Mouse (Mus musculus) hindbrain, postnatal 0 days (tissue): ENCODE data around the gene Pphln1. TPM values are rescaled to one million over a fixed set of nuclear protein-coding genes. Genes with fewer than 3 reads are reported as not detected.
A peak's percentile ranks its signal among the peaks of the same experiment; 100 is the strongest.

Experiments
- ATAC-seq: fragments of 200-750 bp; cut with Nextera tagmentation; 2 replicates; pipeline ENCODE4 v1.8.0; 2017; ENCODE audit warnings: mild to moderate bottlenecking, moderate TSS enrichment, moderate library complexity
- DNase-seq: peaks from one replicate; pipeline ENCODE4 v3.0.0-alpha.2; 2015; ENCODE audit warnings: low spot score
- H3K27ac ChIP-seq: fragments of 300-500 bp; sonication (generic); 2 replicates; pipeline ENCODE4 v1.5.1; 2014; ENCODE audit warnings: mild to moderate bottlenecking
- H3K27me3 ChIP-seq: fragments of 300-500 bp; sonication (generic); 2 replicates; pipeline ENCODE4 v1.6.1; 2014; ENCODE audit warnings: low read length, mixed read lengths; ENCODE audit not compliant: insufficient read depth
- H3K36me3 ChIP-seq: fragments of 300-500 bp; sonication (generic); 2 replicates; pipeline ENCODE4 v1.6.1; 2014; ENCODE audit warnings: low read length, mixed read lengths; ENCODE audit not compliant: insufficient read depth
- H3K4me1 ChIP-seq: fragments of 300-500 bp; sonication (generic); 2 replicates; pipeline ENCODE4 v1.6.1; 2014; ENCODE audit warnings: antibody characterized with exemption, low read length, mixed read lengths; ENCODE audit not compliant: insufficient read depth
- H3K4me2 ChIP-seq: fragments of 300-500 bp; sonication (generic); 2 replicates; pipeline ENCODE4 v1.6.1; 2014; ENCODE audit warnings: low read depth, mild to moderate bottlenecking, low read length, moderate library complexity, mixed read lengths
- H3K4me3 ChIP-seq: fragments of 300-500 bp; sonication (generic); 2 replicates; pipeline ENCODE4 v1.5.1; 2014; ENCODE audit warnings: low read length
- H3K9ac ChIP-seq: fragments of 300-500 bp; sonication (generic); replicated peaks from 2 replicates; pipeline ENCODE4 v1.6.1; 2014; ENCODE audit warnings: mild to moderate bottlenecking, low read length, moderate library complexity, mixed read lengths
- H3K9me3 ChIP-seq: fragments of 300-500 bp; sonication (generic); 2 replicates; pipeline ENCODE4 v1.6.1; 2016; ENCODE audit warnings: low read length, mixed read lengths
- CTCF ChIP-seq: IDR thresholded peaks from 2 replicates; pipeline ENCODE4 v1.5.1; 2016; ENCODE audit warnings: antibody characterized with exemption, control low read depth, low read depth
- WGBS: fragments of 180-500 bp; shearing (Covaris S2); extraction: QIAGEN DNeasy Blood & Tissue Kit; methylation state at CpG from one replicate; pipeline ENCODE4 v1.1.7; 2014; 5-methylcytosine and 5-hydroxymethylcytosine counted together
- polyA plus RNA-seq: library from polyadenylated mRNA; unstranded; fragments of >200 nt; fragmentation: Nextera tagmentation; extraction: Ambion mirVana; gene quantifications from 2 replicates; pipeline ENCODE4 v1.2.1, GENCODE M21; 2015
- total RNA-seq: library from RNA; depleted of rRNA; stranded (reverse); fragments of >200 nt; gene quantifications from 2 replicates; pipeline ENCODE4 v1.2.3, GENCODE M21; 2014

Pphln1 gene
- total and polyA plus RNA-seq, 2 experiments from 2014 or later = 36.3 to 38.0 TPM

DNA sequence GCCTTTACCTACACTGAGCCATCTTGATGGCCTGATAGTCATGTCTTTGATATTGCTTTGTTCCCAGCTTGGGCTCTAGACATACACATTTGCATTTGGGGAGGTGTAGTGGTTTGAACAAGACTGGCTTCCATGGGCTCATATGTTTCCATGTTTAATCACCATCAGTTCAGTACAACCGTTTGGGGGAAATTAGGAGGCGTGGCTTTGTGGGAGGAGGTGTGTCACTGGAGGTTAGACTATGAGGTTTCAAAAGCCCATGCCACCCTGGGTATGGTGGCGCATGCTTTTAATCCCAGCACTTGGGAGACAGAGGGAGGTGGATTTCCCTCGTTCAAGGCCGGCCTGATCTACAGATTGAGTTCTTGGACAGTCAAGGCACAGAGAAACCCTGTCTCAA, 22.5 kb upstream of the Pphln1 start:
- H3K4me2 ChIP-seq = no peak overlapping the region
- H3K36me3 ChIP-seq = no peaks in the 10 kb centered on the region
- no peaks in the 10 kb centered on the region for H3K4me1 ChIP-seq
- H3K9me3 ChIP-seq = no peaks in the 10 kb centered on the region
- no peak overlapping the region for H3K27ac ChIP-seq
- no peak overlapping the region for H3K9ac ChIP-seq
- no peaks in the 10 kb centered on the region for H3K27me3 ChIP-seq
- no peak for ATAC-seq
- no peak for DNase-seq
- no peak for TF ChIP-seq CTCF
- 96% methylated on average over 5 of the region's 5 CpGs for WGBS
- no peak overlapping the region for H3K4me3 ChIP-seq

DNA sequence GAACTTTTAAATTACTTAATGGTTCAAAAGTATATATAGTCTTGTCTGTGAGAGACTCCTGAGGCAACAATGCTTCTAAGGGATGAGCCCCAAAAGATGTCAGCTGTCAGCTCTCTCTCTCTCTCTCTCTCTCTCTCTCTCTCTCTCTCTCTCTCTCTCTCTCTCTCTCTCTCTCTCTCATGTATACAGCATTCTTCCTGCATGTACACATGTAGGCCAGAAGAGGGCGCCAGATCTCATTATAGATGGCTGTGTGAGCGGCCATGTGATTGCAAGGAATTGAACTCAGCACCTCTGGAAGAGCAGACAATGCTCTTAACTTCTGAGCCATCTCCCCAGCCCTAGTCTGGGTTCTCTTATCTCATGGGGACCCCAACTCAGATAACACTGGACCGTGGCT, 19.0 kb upstream of the Pphln1 start:
- Histone ChIP-seq H3K4me3 (no peak overlapping the region), H3K27ac (no peak overlapping the region), H3K36me3 (no peaks in the 10 kb centered on the region), H3K27me3 (no peaks in the 10 kb centered on the region), H3K4me2 (no peak overlapping the region), H3K4me1 (no peaks in the 10 kb centered on the region), H3K9ac (no peak overlapping the region), H3K9me3 (no peaks in the 10 kb centered on the region)
- ATAC-seq = no peak
- DNase-seq = no peak
- peak; percentile 35; the same call in 1 of the 2 replicates for TF ChIP-seq CTCF
- 74% methylated on average over 3 of the region's 3 CpGs for WGBS

DNA sequence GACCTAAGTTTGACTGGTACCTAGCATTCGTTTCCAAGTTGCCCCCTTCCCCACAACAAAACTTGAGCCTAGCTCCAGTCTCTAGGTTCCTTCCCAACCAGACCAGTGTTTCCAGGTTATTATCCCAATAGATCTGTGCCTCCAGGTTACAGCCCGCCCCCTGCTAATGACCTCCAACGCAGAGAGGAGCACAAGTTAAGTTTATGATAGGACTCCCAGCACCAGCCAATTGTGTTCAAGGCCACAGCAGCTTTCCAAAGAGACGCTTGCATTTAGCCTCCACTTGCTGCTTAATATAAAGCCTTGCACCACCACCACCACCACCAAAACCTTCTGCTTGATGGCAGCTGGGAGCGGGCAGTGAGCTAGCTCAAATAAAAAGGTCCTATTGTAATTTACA, 16.8 kb upstream of the Pphln1 start:
- no peaks in the 10 kb centered on the region for H3K9me3 ChIP-seq
- WGBS = 70% methylated on average over 5 of the region's 5 CpGs

DNA sequence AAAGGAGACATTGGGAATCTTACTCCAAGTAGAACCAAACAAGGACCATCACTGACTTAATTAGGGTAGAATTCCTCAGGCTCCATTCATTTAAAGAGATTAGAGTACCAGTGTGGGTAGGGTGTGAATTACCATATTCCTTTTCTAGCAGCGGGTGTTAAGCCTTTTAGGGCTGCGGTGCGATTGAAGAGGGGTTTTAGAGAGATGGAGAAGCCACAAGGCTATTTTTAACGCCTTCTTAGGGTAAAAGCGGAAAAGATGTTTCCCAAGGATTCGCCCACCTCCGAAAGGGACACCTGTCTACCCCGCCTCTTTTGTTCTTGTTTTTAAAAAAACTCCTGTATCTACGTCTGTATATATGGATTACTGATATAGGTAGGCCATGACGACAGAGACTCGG, 881 bp upstream of the Pphln1 start:
- no peak for DNase-seq
- Histone ChIP-seq H3K4me1 (peaks cover 9% of the 10 kb centered on the region; the same call in 1 of the 2 replicates), H3K4me2 (peak overlapping the region; percentile 81), H3K36me3 (peaks cover 12% of the 10 kb centered on the region; the same call in 1 of the 2 replicates), H3K4me3 (peak overlapping the region; percentile 98), H3K27ac (peak overlapping the region; percentile 88; the same call in 1 of the 2 replicates), H3K9me3 (no peaks in the 10 kb centered on the region), H3K9ac (peak overlapping the region; percentile 98), H3K27me3 (no peaks in the 10 kb centered on the region)
- ATAC-seq = no peak
- TF ChIP-seq CTCF = no peak
- 1% methylated on average over 11 of the region's 11 CpGs for WGBS

More for the DNA sequence above, 16.8 kb upstream of the Pphln1 start:
- TF ChIP-seq CTCF = no peak
- no peak overlapping the region for H3K4me3 ChIP-seq
- H3K4me1 ChIP-seq = no peaks in the 10 kb centered on the region
- no peak for DNase-seq
- peaks cover 10% of the 10 kb centered on the region for H3K36me3 ChIP-seq
- no peak for ATAC-seq
- H3K9ac ChIP-seq = no peak overlapping the region
- H3K4me2 ChIP-seq = no peak overlapping the region
- no peaks in the 10 kb centered on the region for H3K27me3 ChIP-seq
- no peak overlapping the region for H3K27ac ChIP-seq

DNA sequence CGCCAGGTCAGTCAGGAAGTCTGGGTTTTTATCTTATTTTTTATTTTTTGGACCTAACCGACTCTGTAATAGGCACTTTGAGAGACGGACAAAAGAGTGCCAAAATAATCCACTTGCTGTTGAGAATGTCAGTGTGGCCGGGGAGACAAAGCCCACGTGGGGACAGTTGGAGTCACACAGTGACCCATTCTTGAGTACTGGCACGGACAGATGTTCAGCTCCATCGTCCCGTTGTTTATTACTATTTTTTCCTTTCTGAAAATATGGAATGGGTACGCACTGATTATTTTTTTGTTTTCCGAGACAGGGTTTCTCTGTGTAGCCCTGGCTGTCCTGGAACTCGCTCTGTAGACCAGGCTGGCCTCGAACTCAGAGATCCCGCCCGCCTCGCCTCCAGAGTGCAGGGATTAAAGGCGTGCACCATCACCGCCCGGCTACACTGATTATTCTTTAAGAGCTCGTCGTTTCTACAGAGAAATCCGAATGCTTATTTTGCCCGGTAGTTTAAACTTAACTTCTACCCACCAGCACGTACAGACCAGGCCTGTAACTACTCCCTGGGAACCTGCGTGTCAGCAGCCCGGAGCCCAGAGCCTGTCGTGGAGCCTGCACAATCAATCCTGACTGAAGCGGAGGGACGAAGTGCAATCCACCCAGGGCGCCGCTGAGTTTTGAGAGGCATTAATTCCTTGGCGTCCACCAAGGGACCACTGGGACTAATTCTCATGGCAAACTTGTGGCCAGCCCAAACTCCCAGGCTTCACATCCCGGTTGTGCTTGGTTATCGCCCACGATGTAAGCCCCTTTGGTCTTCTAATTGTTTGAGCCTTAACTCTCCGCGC, 770 bp downstream of the Pphln1 start:
- TF ChIP-seq CTCF = no peak
- Histone ChIP-seq H3K27me3 (no peaks in the 10 kb centered on the region), H3K9me3 (no peaks in the 10 kb centered on the region), H3K9ac (peak overlapping the region; percentile 98), H3K27ac (peak overlapping the region; percentile 88), H3K36me3 (0 out of 2 replicates have a peak, but pooled peaks cover 5% of the 10 kb centered on the region), H3K4me1 (peaks cover 9% of the 10 kb centered on the region; the same call in 1 of the 2 replicates), H3K4me2 (peak overlapping the region; percentile 81), H3K4me3 (peak overlapping the region; percentile 98)
- DNase-seq (no peak), ATAC-seq (peak; percentile 38; the same call in 1 of the 2 replicates)
- WGBS = 1% methylated on average over 36 of the region's 36 CpGs

DNA sequence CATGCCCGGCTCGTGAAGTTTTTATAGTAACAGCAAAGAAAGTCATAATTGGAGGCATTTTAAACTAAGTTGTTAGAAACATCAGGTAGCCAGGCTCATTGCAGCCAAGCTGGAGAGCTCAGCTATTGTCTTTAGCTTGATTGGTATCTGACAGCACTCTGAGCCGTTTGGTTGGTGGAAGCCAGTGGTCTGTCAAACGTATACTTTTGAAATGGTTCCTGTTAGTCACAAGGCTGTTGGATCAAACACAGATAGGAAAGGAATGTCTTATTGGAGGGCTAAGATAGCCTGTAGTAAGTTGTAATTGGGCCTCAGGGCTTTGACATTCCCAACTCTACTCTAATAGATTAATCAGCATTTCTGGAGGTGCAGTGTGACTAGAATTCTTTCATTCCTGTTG, 3.3 kb downstream of the Pphln1 start:
- ATAC-seq = no peak
- DNase-seq = no peak

DNA sequence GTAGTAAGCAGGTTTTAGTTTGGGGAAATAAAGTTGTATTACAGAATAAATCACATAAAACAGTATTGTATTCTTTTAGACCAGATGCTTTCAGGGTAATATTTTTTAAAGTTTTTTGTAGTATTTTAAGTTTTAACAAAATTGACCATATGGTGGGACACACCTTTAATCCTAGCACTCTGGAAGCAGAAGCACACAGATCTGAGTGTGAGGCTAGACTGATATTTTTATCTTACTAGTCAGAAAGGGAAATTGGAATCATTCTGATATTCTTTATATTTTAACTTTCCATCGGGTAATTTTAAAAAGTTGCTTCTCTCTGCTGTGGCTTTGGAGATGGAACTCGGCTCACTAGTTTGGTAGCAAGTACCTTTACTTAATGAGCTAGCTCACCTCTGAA, 4.6 kb downstream of the Pphln1 start:
- WGBS = over 99% methylated on average over 2 of the region's 2 CpGs
- Histone ChIP-seq H3K9me3 (no peaks in the 10 kb centered on the region), H3K27me3 (no peaks in the 10 kb centered on the region), H3K4me3 (no peak overlapping the region), H3K4me1 (no peaks in the 10 kb centered on the region), H3K27ac (no peak overlapping the region), H3K36me3 (no peaks in the 10 kb centered on the region), H3K4me2 (no peak overlapping the region), H3K9ac (no peak overlapping the region)
- DNase-seq (no peak), ATAC-seq (no peak)
- TF ChIP-seq CTCF = no peak

More for the DNA sequence above, 3.3 kb downstream of the Pphln1 start:
- no peak overlapping the region for H3K9ac ChIP-seq
- H3K27ac ChIP-seq = no peak overlapping the region
- no peak overlapping the region for H3K4me2 ChIP-seq
- no peaks in the 10 kb centered on the region for H3K9me3 ChIP-seq
- WGBS = 79% methylated on average over 4 of the region's 4 CpGs
- no peaks in the 10 kb centered on the region for H3K36me3 ChIP-seq
- H3K27me3 ChIP-seq = no peaks in the 10 kb centered on the region
- no peak for TF ChIP-seq CTCF
- no peak overlapping the region for H3K4me3 ChIP-seq
- peaks cover 9% of the 10 kb centered on the region; the same call in 1 of the 2 replicates for H3K4me1 ChIP-seq
